Comparison of ENCODE assay signal across 12 mouse cellular contexts in genomic region chr16:38456812-38457567, GRCm38 (mm10). TPM values are rescaled to one million over a fixed set of nuclear protein-coding genes. Genes with fewer than 3 reads are reported as not detected.
A peak's percentile ranks its signal among the peaks of the same experiment; 100 is the strongest.
DNase-seq lines count a peak whose midpoint lies in the region; ATAC-seq and TF ChIP-seq lines count a peak whose summit lies in the region.
"Had no signal": no experiment of that assay in that cellular context is flagged by ENCODE, and none has a peak within 500 bp of the region (broad histone marks: within the 10 kb centered on the region; RNA-seq: fewer than 3 reads in every experiment).

No protein-coding gene starts in this region.

- no peaks in the 10 kb centered on the region for H3K27me3 ChIP-seq in lung, postnatal 0 days (replicated peaks; ENCODE audit: insufficient read depth, low read length)
- H3K27me3 ChIP-seq in small intestine, adult 2 months (ENCODE audit: control insufficient read depth, insufficient read depth, low read length), result no peaks in the 10 kb centered on the region
- H3K27me3 ChIP-seq: limb, embryonic 13.5 days; stomach, embryonic 15.5 days had no signal

- no peak overlapping the region for H3K4me3 ChIP-seq in lung, postnatal 0 days (ENCODE audit: low read depth, low read length)
- no peak overlapping the region for H3K4me3 ChIP-seq in small intestine, adult 2 months (ENCODE audit: low read depth, low read length)
- H3K4me3 ChIP-seq: heart, embryonic 10.5 days; limb, embryonic 13.5 days; stomach, embryonic 15.5 days had no signal

- TF ChIP-seq EP300 in lung, postnatal 0 days (IDR thresholded peaks at IDR 0.05), result no peak

- H3K9me3 ChIP-seq in lung, postnatal 0 days (ENCODE audit: low read length), result no peaks in the 10 kb centered on the region
- H3K9me3 ChIP-seq: heart, embryonic 10.5 days; limb, embryonic 13.5 days; stomach, embryonic 15.5 days had no signal

- WGBS in lung, postnatal 0 days, result 49% methylated on average over 11 of the region's 11 CpGs
- WGBS in small intestine, adult 2 months, result 60% methylated on average over 11 of the region's 11 CpGs

- no peak overlapping the region for H3K9ac ChIP-seq in lung, postnatal 0 days (replicated peaks; ENCODE audit: low read depth)
- H3K9ac ChIP-seq: hindbrain, embryonic 14.5 days; limb, embryonic 13.5 days; stomach, embryonic 15.5 days had no signal

- intact Hi-C loops in heart, postnatal 14 days (cut with DNase I), result no loop called here

- H3K4me1 ChIP-seq in lung, postnatal 0 days (ENCODE audit: insufficient read depth, low read depth, low read length), result peaks cover 2% of the 10 kb centered on the region; the same call in 1 of the 2 replicates
- peaks cover 3% of the 10 kb centered on the region; the same call in 1 of the 2 replicates for H3K4me1 ChIP-seq in small intestine, adult 2 months (ENCODE audit: control insufficient read depth, insufficient read depth, insufficient read length, low read length)
- H3K4me1 ChIP-seq: limb, embryonic 13.5 days; stomach, embryonic 15.5 days had no signal

- DNase-seq in lung, postnatal 0 days (ENCODE audit: low spot score), result peak; percentile 37
- DNase-seq in lung, postnatal 10 days, result no peak
- peak; percentile 74 for DNase-seq in R1 (ENCODE audit: low read depth, low spot score)
- DNase-seq in heart, postnatal 14 days, result no peak
- no peak for DNase-seq in spleen, adult 12 weeks (ENCODE audit: low spot score)

- no peak overlapping the region for H3K27ac ChIP-seq in lung, postnatal 0 days (ENCODE audit: low read length)
- H3K27ac ChIP-seq in small intestine, adult 2 months (ENCODE audit: insufficient read depth, low read depth, low read length), result peak overlapping the region; percentile 43
- H3K27ac ChIP-seq: heart, embryonic 10.5 days; hindbrain, embryonic 14.5 days; limb, embryonic 13.5 days had no signal

- no peak for ATAC-seq in lung, postnatal 0 days
- peak; percentile 76 to 81 for ATAC-seq in hematopoietic stem cell, adult 5-6 weeks (replicated peaks in 1 of 2; ENCODE audit: insufficient read depth in 1 of 2, low FRiP score in 2 of 2, low TSS enrichment in 1 of 2, low read depth in 1 of 2, poor library complexity in 2 of 2, severe bottlenecking in 2 of 2)

- no peak for TF ChIP-seq POLR2A in small intestine, adult 2 months (IDR thresholded peaks at IDR 0.05; ENCODE audit: low read depth, low read length)

- no peaks in the 10 kb centered on the region for H3K36me3 ChIP-seq in lung, postnatal 0 days (ENCODE audit: insufficient read depth, low read length)
- no peaks in the 10 kb centered on the region for H3K36me3 ChIP-seq in small intestine, adult 2 months (ENCODE audit: control insufficient read depth, insufficient read depth, low read length)
- H3K36me3 ChIP-seq: heart, embryonic 10.5 days; limb, embryonic 13.5 days; stomach, embryonic 15.5 days had no signal

- TF ChIP-seq CTCF in lung, postnatal 0 days (IDR thresholded peaks at IDR 0.05), result no peak
- no peak for TF ChIP-seq CTCF in small intestine, adult 2 months (IDR thresholded peaks at IDR 0.05; ENCODE audit: extremely low read depth, insufficient read length, insufficient replicate concordance, low read depth, low read length)

- H3K4me2 ChIP-seq in lung, postnatal 0 days (replicated peaks; ENCODE audit: low read depth, low read length), result no peak overlapping the region
- H3K4me2 ChIP-seq: hindbrain, embryonic 14.5 days; limb, embryonic 13.5 days; stomach, embryonic 15.5 days had no signal

RNA-seq across cellular contexts. Expression of gene Cd80, which starts 1.6 kb away (rescaled TPM):
- polyA plus RNA-seq in lung, postnatal 0 days (2015; fragmentation: Nextera tagmentation; extraction: Ambion mirVana), result 0.14 and 0.25 TPM in 2 replicates
- total RNA-seq in hematopoietic stem cell, adult 5-6 weeks (2017), result 0.38 TPM in 1 of 2 replicates, not detected in the other
- 0.23 and 0.33 TPM in 2 replicates for polyA plus RNA-seq in small intestine, adult 2 months (2012; rRNA removed)
- total RNA-seq in heart, postnatal 14 days (2021), result under 1 TPM; 0.33 to 0.37 TPM
- total RNA-seq: megakaryocyte-erythroid progenitor cell, adult 5-6 weeks had no signal

RNA-seq across cellular contexts. Expression of gene Adprh, which starts 4.5 kb away (rescaled TPM):
- 54.9 and 59.9 TPM in 2 replicates for polyA plus RNA-seq in lung, postnatal 0 days (2015; fragmentation: Nextera tagmentation; extraction: Ambion mirVana)
- total RNA-seq in hematopoietic stem cell, adult 5-6 weeks (2017), result 11.1 and 23.8 TPM in 2 replicates
- 11.8 and 20.2 TPM in 2 replicates for polyA plus RNA-seq in small intestine, adult 2 months (2012; rRNA removed)
- total RNA-seq in heart, postnatal 14 days (2021), result 10 to 100 TPM; 26.6 to 27.7 TPM

RNA-seq across cellular contexts. Expression of gene Pla1a, which starts 24.0 kb away (rescaled TPM):
- polyA plus RNA-seq in lung, postnatal 0 days (2015; fragmentation: Nextera tagmentation; extraction: Ambion mirVana), result 1.2 and 1.6 TPM in 2 replicates
- not detected in 2 replicates for total RNA-seq in hematopoietic stem cell, adult 5-6 weeks (2017)
- polyA plus RNA-seq in small intestine, adult 2 months (2012; rRNA removed), result 0.67 and 0.86 TPM in 2 replicates
- 10 to 100 TPM; 10.4 to 13.6 TPM for total RNA-seq in heart, postnatal 14 days (2021)
- total RNA-seq: megakaryocyte-erythroid progenitor cell, adult 5-6 weeks had no signal

Comparison
In these comparisons a context has a peak if more than half of its experiments do, and no peak if none do; other contexts are left out.
1. DNase-seq: peak in lung, postnatal 0 days (single experiment) and R1 (single experiment); none in lung, postnatal 10 days (single experiment), heart, postnatal 14 days (0 of 2) and spleen, adult 12 weeks (single experiment).
2. RNA of gene Pla1a, which starts 24.0 kb away (total RNA-seq): 10.4 to 13.6 TPM in heart, postnatal 14 days; not detected in hematopoietic stem cell, adult 5-6 weeks; every median in the first group is over 10 times any median in the second.